Mouse (Mus musculus) CD4-positive, CD25-positive, alpha-beta regulatory T cell, adult 2 months (primary cell): Measurements from ENCODE around the gene Olfr480.

Experiments
- DNase-seq: peaks from one replicate; pipeline ENCODE4 v3.0.0-alpha.2; 2012; ENCODE audit warnings: low read depth, low spot score

Olfr480 gene

GRCm38 (mm10) chr7:108067246-108067645 lies at the start of gene Olfr480:
Gene Olfr480, minus strand, starts transcription at chr7:108067346.
- no peak for DNase-seq

GRCm38 (mm10) chr7:108100549-108100948 lies 33.4 kb upstream of the Olfr480 start, which contains the start of gene Olfr483:
Gene Olfr483, plus strand, starts transcription at chr7:108100849.
- no peak for DNase-seq

- no peak for DNase-seq
Observed at GRCm38 (mm10) chr7:108097486-108097885, 30.3 kb upstream of the Olfr480 start, which contains the start of gene Olfr482. Gene Olfr482, minus strand, starts transcription at chr7:108097586.

- DNase-seq: no peak
Observed at GRCm38 (mm10) chr7:108079555-108079954, 12.4 kb upstream of the Olfr480 start, which contains the start of gene Olfr481. Gene Olfr481, plus strand, starts transcription at chr7:108079855.

- DNase-seq: no peak
Observed at GRCm38 (mm10) chr7:108050393-108050792, 16.8 kb downstream of the Olfr480 start, which contains the start of gene Olfr479. Gene Olfr479, plus strand, starts transcription at chr7:108050693.

- DNase-seq: no peak
Observed at GRCm38 (mm10) chr7:108033889-108034288, 33.3 kb downstream of the Olfr480 start, which contains the start of gene Olfr478. Gene Olfr478, minus strand, starts transcription at chr7:108033989.
